Mouse (Mus musculus) right cerebral cortex, postnatal 36 days (tissue): ENCODE measurements around the gene Psmg3.

Experiments used
- DNase-seq, 2 experiments: peaks; one replicate each; pipeline ENCODE4 v3.0.0; 2022; ENCODE audit warnings: low spot score in 2 of 2, mixed read lengths in 1 of 2

Gene Psmg3

GRCm38 (mm10) chr5:139826357-139827055 lies at the start of gene Psmg3, which contains the start of gene Gm26938:
TSS of gene Psmg3 (minus strand) at chr5:139826885.
TSS of gene Gm26938 (minus strand) at chr5:139826407.
- DNase-seq = peak; percentile 79 to 82

GRCm38 (mm10) chr5:139871526-139871925 lies 44.8 kb upstream of the Psmg3 start:
- no peak for DNase-seq

DNA sequence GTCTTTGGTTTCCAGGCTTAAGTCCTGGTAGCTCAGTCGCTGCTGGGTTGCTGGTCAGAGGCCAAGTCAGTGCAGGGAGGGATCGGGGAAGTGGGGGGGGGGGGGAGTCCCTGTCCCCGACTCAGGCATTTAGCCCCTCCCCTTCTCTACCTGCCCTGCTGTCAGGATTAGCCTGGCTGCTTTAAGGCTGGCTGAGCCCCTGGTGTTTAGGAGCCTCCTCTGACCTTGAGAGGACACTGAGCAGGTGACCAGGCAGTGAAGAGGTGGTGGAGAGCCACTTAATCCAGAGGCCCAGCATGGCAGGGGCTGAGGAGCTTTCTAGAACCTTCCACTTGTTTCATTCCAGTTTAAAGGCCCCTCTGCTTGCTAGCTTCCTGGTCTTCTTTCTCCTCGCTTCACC lies 44.2 kb upstream of the Psmg3 start:
- no peak for DNase-seq

- DNase-seq = no peak
Observed at GRCm38 (mm10) chr5:139862759-139863158, 36.1 kb upstream of the Psmg3 start.

GRCm38 (mm10) chr5:139860328-139861104 lies 33.8 kb upstream of the Psmg3 start:
- DNase-seq = no peak

- DNase-seq = no peak
Observed at GRCm38 (mm10) chr5:139849626-139850320, 23.1 kb upstream of the Psmg3 start.

DNA sequence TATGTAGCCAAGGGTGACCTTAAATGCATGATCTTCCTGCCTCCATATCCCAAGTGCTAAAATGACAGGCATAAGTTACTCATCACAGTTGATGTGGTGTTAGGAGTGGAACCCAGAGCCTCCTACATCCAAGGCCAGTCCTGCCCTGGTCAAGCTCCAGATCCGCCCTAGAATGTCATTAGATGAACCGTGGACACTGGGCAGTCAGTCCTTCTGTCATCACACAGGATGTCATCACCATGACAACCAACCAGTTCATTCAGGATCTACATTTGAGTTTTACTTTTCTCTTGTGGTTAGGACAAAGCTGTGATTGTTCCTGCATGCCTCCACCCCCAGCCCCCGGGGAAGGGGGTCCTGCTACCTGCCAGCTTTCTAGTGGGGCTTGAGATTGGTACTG lies 12.5 kb upstream of the Psmg3 start:
- no peak for DNase-seq

DNA sequence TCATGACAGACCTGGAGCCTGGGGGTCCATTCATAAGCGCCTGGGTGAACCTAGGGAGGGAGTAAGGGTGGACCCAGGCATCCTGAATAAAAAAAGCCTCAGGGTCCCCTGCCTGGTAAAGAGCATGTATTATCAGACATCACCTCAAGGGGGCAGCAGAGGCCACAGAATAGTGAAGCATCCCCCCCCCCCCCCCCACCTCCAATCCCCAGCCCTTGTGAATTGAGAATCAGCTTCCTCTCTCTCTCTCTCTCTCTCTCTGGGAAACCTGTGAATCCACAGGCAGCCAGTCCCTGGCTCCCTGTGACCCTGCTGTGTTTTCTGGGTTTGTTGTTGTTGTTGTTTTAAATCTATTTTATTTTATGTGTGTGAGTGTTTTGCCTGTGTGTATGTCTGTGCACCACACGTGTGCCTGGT lies 11.8 kb upstream of the Psmg3 start:
- DNase-seq = no peak

GRCm38 (mm10) chr5:139835706-139836105 lies 9.0 kb upstream of the Psmg3 start:
- DNase-seq = no peak

DNA sequence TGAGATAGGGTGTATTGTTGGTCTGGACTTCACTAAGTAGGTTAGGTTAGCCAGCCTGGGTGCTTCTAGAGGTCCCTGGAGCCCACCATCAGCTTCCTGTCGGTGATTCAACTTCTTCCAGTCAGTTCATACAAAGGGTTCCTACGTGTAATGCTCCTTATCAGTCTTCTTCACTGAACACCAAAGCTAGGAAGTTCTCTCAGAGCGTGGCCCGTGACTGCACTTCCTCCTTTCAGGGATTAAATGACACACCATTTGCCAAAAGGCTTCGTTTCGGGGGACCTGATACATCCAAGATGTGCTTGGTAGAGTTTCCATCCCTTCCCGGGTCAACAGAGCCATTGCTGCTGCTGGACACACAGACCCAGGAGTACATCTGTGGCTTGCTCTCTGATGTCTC lies 5.4 kb upstream of the Psmg3 start:
- no peak for DNase-seq

DNA sequence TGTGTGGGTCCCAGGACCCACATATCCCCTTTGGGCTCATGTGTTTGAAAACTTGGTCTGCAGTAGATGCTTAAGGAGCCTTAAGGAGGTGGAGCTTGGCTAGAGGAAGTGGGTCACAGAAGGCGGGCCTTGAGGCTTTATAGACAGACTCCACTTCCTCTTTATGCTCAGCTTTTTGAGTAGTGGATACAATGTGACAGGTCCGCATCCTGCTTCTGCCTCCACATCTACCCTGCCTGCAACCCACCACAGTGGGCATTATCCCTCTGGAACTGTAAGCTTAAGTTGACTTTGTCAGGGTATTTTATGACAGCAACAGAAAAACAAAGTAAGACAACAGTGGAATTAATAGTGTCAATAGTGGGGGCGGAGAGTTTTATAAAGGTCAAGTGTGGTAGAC lies 4.0 kb upstream of the Psmg3 start:
- no peak for DNase-seq

DNA sequence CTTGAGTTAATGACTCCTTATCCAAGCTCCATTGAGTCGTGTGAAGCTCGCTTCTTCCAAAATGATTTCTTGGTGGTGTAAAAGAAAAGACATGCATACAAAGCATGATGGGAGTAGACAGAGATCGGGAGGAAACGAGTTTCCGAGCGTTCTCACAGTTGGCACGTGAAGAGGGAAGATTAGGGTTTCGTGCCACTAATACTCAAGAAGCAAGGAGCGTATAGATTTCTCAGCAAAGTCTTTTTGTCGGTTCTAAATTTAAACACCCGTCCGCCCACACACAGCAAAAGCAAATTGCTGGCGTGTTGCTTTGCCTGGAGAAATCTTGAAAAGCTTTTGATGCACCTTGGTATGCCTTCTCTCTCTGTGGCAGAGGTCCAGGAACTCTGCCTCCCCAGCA lies 2.7 kb upstream of the Psmg3 start:
- DNase-seq = peak; percentile 37 to 39

- DNase-seq = no peak
Observed at GRCm38 (mm10) chr5:139827593-139827992, 908 bp upstream of the Psmg3 start.

DNA sequence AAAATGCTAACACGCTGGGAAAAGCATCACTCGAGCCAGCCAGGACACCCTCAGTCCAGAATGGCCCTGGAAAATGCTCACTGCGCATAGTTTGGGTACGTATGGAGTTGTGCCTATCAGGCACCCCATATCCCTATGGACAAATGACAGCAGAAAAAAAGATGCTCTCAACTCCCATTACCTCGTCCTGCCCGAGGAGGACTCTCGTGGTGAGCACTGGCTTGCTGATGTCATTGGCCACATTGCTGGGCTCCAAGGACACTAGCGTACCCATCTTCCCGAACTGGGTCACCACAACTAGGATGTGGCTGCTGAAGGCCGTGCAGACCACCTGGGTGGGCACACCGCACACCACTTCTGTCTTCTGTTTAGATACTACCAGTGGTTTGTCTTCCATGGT lies 738 bp downstream of the Psmg3 start:
- no peak for DNase-seq

- DNase-seq = no peak
Observed at GRCm38 (mm10) chr5:139824531-139824930, 2.2 kb downstream of the Psmg3 start.

DNA sequence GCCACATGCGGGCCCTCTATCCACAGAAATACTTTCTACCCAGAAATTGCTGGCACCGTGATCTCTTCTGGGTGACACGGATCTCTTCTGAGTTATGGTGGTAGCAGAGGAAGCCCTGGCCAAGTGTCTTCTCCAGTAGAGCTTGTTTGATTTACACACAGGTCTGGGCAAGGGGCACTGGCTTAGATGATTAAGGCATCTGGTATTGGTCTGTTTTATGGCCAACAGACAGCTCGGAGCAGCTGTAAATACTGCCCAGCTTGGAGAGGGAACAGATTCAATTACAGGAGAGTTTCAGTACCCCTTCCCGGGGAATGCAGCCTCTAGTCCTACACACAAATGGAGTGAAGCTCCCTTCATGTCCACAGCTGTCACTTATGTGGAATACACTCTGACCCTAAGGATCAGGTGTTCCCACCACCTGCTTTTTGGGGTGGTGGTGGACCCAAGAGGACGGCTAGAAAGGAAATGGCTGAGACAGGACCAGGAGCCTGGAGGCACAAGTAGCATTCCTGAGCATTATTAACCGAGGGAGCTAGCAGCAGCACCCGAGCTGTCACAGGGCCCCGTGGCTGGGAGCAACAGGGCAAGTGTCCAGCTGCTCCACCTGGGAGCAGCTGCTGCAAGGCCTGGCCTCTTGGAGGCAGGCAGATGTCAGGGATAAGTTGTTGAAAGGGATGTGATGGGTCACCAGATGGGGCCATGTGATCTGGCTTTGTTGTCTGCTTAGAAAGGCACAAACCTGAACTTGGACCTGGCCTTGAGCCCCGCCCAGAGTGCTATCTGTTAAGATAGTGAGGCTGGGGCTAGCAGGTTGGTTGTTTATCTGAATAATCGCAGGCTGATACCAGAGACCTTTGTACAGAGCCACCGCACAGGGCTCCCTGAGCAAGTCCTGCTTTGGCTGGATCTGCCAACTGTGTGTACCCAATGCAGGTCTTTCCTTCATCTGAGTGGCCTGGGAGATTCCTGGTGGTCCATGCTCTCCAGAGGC lies 4.9 kb downstream of the Psmg3 start:
- no peak for DNase-seq

GRCm38 (mm10) chr5:139819538-139820181 lies 7.0 kb downstream of the Psmg3 start, which contains the start of gene Tmem184a:
TSS of gene Tmem184a (minus strand) at chr5:139819917.
- no peak for DNase-seq

GRCm38 (mm10) chr5:139818801-139819200 lies 7.9 kb downstream of the Psmg3 start:
- no peak for DNase-seq

GRCm38 (mm10) chr5:139818056-139818455 lies 8.6 kb downstream of the Psmg3 start:
- no peak for DNase-seq

DNA sequence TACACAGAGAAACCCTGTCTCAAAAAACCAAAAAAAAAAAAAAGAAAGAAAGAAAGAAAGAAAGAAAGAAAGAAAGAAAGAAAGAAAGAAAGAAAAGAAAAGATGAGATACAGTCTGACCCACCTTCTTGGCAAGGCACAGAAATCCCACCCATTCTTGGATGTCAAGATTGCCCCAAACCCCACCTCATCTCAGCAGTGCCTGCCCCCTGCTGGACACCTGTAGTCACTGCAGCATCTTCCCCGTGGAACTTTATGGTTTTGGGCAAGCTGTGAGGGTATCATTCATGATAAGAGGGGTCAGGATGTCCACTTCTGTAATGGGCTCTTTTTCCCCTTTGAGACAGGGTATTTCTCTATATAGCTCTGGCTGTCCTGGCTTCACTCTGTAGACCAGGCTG lies 9.4 kb downstream of the Psmg3 start:
- no peak for DNase-seq

DNA sequence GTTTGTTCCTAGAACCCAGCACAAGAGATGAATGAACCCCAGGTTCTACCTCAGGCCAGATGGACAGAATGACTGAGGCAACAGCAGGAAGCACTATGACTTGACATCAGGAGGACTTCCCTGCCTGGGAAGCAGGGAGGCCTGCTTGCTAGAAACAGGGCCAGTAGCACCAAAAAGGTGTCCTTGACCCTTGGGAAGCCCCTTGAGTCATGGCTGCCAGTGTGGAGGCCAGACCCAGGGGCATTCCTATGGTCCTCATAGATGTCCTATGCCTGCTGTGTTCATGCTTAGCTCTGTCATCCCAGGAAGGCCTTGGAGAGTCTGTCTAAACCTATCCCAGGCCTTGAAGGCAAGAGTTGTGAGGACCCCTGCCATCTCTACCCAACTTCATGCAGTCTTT lies 10.2 kb downstream of the Psmg3 start:
- no peak for DNase-seq
